Mouse (Mus musculus) heart, adult 2 months (tissue): ENCODE results near the gene Tlr12.

Experiments
- CTCF ChIP-seq: fragments of 200-600 bp; IDR thresholded peaks from 2 replicates; pipeline ENCODE4 v1.8.1; 2022; ENCODE audit warnings: antibody characterized with exemption, mild to moderate bottlenecking, moderate library complexity
- POLR2A ChIP-seq: fragments of 200-500 bp; IDR thresholded peaks from 2 replicates; pipeline ENCODE4 v1.6.1; 2011; ENCODE audit warnings: mild to moderate bottlenecking, low read depth, low read length, control low read depth; ENCODE audit not compliant: insufficient read depth

DNA sequence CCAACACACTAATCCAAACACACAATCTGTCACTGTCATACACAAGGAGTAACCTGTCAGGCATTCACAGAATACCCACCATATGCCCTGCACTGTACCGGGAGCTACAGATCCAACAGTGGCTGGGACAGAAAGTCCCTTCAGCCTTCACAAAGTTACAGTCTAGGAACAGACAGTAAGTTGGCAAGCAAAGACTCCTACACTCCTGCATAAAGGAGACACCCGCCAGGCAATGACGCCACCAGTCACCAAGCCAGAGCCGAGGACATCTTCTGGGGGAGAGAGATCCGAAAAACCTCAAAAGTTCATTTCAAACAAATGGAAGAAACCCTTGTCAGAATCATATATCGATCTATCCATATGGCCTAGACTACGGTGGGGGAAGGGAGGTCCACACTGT lies 11.8 kb downstream of the Tlr12 start:
- TF ChIP-seq CTCF (no peak), POLR2A (no peak)
